Mouse (Mus musculus) olfactory bulb, adult 2 months (tissue): ENCODE results near the gene Aagab. TPM values are rescaled to one million over a fixed set of nuclear protein-coding genes. Genes with fewer than 3 reads are reported as not detected.

Experiments
- H3K27ac ChIP-seq: fragments of 200-500 bp; 2 replicates; pipeline ENCODE4 v1.5.1; 2012; ENCODE audit warnings: low read depth, low read length; ENCODE audit not compliant: insufficient read depth
- H3K4me1 ChIP-seq: fragments of 200-500 bp; 2 replicates; pipeline ENCODE4 v1.6.1; 2012; ENCODE audit warnings: low read length; ENCODE audit not compliant: control insufficient read depth, insufficient read depth
- H3K4me3 ChIP-seq: fragments of 200-500 bp; 2 replicates; pipeline ENCODE4 v1.5.1; 2012; ENCODE audit warnings: mild to moderate bottlenecking, low read depth, low read length, moderate library complexity; ENCODE audit not compliant: insufficient read depth
- CTCF ChIP-seq: fragments of 200-500 bp; IDR thresholded peaks from 2 replicates; pipeline ENCODE4 v1.5.1; 2012; ENCODE audit warnings: low read depth, mild to moderate bottlenecking, low read length, moderate library complexity; ENCODE audit not compliant: insufficient read depth
- POLR2A ChIP-seq: fragments of 200-500 bp; IDR thresholded peaks from 2 replicates; pipeline ENCODE4 v1.6.1; 2012; ENCODE audit warnings: mild to moderate bottlenecking, low read depth, low read length, moderate library complexity; ENCODE audit not compliant: insufficient read depth
- WGBS: fragments of 180-500 bp; shearing (Covaris S2); methylation state at CpG from one replicate; pipeline ENCODE4 v1.1.7; 2018; 5-methylcytosine and 5-hydroxymethylcytosine counted together
- polyA plus RNA-seq: library from polyadenylated mRNA; stranded (reverse); fragments of >200 nt; gene quantifications from 2 replicates; pipeline ENCODE4 v1.2.4, GENCODE M21; 2012; ENCODE audit warnings: low replicate concordance; ENCODE audit not compliant: missing spikeins, insufficient read depth, insufficient read length

The Aagab gene
- polyA plus RNA-seq, 1 experiment = not detected

DNA sequence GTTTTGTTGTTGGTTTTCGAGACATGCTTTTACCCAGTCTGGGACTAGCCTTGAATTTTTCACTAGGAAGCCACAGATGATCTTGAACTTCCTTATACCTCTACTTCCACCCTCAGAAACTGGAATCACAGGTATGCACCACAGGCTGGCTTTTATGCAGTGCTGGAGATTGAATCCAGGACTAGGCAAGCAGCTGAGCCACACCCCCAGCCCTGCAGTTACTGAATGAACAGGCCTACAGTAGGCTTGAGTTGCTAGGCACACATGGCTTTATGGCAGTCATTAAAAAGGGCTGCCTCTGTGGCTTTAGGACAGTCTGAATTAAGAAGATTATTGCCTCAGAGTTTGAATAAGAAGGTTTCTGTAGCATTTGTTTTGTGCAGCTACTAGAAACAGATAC is 7.4 kb upstream of the Aagab start:
- TF ChIP-seq POLR2A (no peak), CTCF (no peak)
- 100% methylated on average over 1 of the region's 1 CpGs for WGBS
- H3K27ac ChIP-seq = no peak overlapping the region
- no peak overlapping the region for H3K4me3 ChIP-seq
- no peaks in the 10 kb centered on the region for H3K4me1 ChIP-seq

DNA sequence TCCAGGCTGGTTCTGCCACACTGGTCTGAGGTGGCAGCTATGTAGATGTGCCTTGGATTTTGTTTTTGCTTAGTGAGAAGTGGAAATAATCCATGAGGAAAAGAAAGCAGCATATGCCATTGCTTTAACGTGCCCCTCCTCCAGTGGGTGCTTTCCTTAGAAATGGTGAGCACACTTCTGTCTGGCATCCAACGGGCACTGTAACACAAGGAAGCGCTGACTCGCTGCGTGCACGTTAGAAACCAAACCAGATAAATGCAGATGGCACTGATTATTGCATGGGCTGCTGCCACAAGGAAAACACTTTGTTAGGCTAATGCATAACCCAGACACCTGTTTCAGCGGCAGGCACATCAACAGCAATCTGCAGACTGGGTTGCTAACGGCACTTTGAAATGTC is 6.8 kb upstream of the Aagab start:
- Histone ChIP-seq H3K4me1 (no peaks in the 10 kb centered on the region), H3K27ac (no peak overlapping the region), H3K4me3 (no peak overlapping the region)
- no peak for TF ChIP-seq CTCF
- TF ChIP-seq POLR2A = no peak
- 75% methylated on average over 8 of the region's 8 CpGs for WGBS

DNA sequence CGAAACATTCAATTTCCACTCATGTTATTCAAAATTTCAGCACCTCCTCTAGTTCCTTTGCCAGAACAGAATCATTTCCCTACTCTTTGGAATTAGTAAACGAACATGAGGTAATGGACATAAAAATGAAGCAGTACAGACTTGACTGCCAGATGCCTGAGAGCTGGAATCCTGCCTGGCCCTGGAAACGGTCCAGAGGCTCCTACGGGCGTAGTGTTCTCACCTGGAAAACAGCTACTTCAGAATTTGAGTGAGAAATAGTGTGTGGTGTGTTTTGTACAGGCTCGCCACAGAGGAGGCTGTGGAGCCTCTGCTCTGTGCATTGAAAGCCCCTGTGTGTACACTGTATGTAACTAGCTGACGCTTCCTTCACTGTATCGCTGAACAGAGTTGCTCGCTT is 5.8 kb upstream of the Aagab start:
- 73% methylated on average over 9 of the region's 9 CpGs for WGBS
- Histone ChIP-seq H3K27ac (no peak overlapping the region), H3K4me1 (no peaks in the 10 kb centered on the region), H3K4me3 (no peak overlapping the region)
- no peak for TF ChIP-seq POLR2A
- TF ChIP-seq CTCF = no peak

DNA sequence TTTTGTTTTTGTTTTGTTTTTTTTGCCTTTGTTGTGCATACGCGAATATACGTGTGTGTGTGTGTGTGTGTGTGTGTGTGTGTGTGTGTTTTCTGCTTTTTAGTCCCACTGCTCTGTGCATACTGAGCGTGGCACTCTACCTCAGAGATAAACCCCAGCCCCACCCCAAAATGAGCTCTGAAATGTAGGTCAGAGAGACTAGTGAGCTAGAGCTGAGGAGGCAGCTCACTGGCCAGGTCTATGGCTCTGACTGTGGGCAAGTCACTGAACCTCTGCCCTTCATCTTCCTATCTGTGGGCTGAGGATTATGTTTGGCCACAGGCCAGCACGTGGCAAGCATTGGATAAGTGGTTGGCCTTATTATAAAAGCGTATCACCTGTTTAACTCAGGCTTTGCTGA is 1.4 kb downstream of the Aagab start:
- Histone ChIP-seq H3K27ac (no peak overlapping the region), H3K4me1 (peaks cover 7% of the 10 kb centered on the region; the same call in 1 of the 2 replicates), H3K4me3 (no peak overlapping the region)
- TF ChIP-seq CTCF = no peak
- 55% methylated on average over 6 of the region's 6 CpGs for WGBS

DNA sequence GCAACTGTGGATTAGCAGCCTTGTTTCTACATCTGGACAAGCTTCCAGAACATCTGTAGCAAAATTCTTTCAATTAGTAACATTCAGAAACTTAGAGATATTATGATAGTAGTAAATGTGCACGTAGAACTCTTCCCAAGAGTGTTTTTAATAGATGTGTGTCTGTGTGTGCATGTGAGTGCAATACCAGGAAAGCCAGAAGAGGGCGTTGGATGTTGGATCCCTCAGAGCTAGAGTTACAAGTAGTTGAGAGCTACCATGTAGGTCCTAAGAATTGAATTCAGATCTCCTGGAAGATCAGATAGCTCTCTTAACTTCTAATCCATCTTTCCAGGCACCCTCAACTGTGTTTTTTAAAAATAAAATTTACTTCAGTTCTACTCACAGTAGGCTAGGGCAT is 4.1 kb downstream of the Aagab start:
- WGBS = 72% methylated on average over 2 of the region's 2 CpGs
- no peak overlapping the region for H3K27ac ChIP-seq
- H3K4me1 ChIP-seq = peaks cover 22% of the 10 kb centered on the region
- no peak overlapping the region for H3K4me3 ChIP-seq
- TF ChIP-seq CTCF (no peak), POLR2A (no peak)

DNA sequence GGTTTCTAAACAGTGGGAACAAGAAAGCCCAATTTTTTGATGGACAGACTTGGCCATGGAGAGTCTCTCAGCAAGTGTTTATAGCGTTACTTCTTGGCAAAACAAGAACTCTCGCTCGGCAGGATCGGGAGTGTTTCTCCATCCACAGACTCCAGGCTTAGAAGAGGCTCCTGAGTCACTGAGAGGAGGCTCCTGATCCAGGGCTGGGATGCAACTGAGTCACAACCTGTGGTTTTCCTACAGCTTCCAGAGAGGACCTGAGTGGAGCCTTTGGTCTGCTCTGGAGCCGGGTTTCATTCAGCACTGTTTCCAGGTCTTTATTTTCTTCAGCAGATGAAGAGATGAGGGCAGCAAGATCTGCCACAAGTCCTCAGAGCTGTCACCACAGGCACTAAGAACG is 5.5 kb downstream of the Aagab start:
- H3K4me1 ChIP-seq = peaks cover 24% of the 10 kb centered on the region
- 62% methylated on average over 6 of the region's 6 CpGs for WGBS
- H3K4me3 ChIP-seq = no peak overlapping the region
- no peak for TF ChIP-seq CTCF
- no peak overlapping the region for H3K27ac ChIP-seq

DNA sequence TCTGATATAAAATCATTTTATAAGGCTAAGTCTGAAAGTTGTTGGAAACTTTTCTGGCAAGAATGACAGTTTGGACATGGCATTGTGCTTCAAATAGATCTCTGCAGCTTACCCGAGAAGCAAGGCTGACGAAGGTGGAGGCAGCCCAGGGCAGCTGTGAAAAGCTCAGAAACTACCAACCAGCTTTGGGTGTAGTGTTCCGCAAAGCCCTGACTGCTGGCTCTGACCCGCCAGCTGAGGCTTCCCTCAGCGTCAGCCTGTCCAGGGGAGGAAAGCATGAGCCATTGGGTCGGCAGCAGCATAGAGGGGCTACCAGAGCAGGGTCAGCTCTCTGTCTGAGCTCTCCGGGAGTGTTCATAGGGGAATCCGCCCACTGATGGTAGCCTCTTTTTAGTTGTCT is 6.8 kb downstream of the Aagab start:
- TF ChIP-seq CTCF = no peak
- TF ChIP-seq POLR2A = no peak
- WGBS = 82% methylated on average over 8 of the region's 8 CpGs
- H3K4me3 ChIP-seq = no peak overlapping the region
- H3K27ac ChIP-seq = no peak overlapping the region
- peaks cover 23% of the 10 kb centered on the region for H3K4me1 ChIP-seq

DNA sequence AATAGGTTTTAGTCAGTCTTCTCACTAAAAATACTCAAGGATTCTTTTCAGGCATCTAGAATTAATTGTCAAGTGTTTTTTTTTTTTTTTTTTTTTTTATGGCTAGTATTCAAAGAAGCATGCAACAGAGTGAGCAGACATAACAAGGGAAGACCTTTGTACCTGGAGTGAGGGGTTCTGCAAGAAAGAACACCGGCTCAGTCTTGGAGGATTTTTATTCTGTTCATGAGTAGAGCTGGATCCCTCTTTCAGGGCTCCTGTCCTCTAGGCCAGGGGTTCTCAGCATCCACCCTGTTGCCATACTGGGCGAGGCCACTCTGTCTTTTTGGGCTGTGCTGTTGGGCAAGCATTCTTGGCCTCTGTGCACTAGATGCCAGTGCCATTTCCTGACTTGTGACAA is 7.3 kb downstream of the Aagab start:
- H3K4me1 ChIP-seq = peaks cover 24% of the 10 kb centered on the region
- 98% methylated on average over 2 of the region's 2 CpGs for WGBS
- no peak overlapping the region for H3K4me3 ChIP-seq
- no peak for TF ChIP-seq POLR2A
- no peak for TF ChIP-seq CTCF
- H3K27ac ChIP-seq = no peak overlapping the region

DNA sequence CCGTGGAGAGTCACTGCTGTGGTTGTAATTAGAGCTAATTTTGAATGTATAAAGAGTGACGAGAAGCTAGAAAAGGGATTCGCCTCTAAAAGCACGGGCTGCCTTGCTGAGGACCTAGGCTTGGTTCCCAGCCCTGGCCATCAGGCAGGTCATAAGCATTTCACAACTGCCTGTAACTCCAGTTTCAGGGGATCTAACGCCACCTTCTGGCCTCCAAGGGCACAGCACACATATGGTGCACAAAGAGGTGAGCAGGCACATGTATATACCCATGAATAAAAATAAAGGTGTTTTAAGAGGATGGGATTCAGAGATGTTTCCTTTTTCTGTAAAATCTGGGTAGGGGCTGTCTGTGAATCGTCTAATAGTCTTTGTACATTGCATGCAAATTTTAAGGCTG is 7.8 kb downstream of the Aagab start:
- TF ChIP-seq POLR2A = no peak
- no peak for TF ChIP-seq CTCF
- H3K4me3 ChIP-seq = no peak overlapping the region
- no peak overlapping the region for H3K27ac ChIP-seq
- H3K4me1 ChIP-seq = peaks cover 24% of the 10 kb centered on the region
- 83% methylated on average over 6 of the region's 6 CpGs for WGBS

DNA sequence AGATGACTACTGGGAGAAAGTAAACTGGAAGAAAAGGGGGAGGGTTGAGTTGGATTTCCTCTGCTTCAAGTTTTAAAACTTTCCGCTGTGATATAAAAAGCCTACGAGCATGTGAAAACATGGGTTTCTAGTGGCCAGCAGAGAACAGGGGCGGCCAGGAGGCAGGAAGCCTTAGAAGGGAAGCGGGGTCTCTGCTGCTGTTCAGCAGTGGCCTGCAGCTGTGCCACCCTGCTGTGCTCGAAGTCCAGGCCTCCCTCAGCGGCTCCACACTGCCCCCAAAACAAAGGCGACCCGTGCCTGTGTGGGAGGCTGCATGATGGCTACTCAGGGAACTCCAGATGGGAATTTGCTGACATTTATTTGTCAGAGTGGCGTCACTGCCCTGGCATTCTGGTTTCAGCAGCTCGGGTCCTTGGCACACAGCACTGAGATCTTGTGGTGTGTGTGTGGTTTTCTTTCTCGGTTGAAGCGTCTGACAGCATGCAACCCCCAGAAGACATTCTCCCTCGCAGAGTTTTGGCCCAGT is 8.4 kb downstream of the Aagab start:
- WGBS = 47% methylated on average over 13 of the region's 13 CpGs
- Histone ChIP-seq H3K4me3 (no peak overlapping the region), H3K4me1 (peaks cover 24% of the 10 kb centered on the region), H3K27ac (0 out of 2 replicates have a peak overlapping the region, but pooled peaks have one; percentile 11)
- no peak for TF ChIP-seq POLR2A
- no peak for TF ChIP-seq CTCF
